In genomic region chr19:6126789-6127580, GRCm38 (mm10) we compare ENCODE assay signal across 8 mouse cellular contexts. TPM values are rescaled to one million over a fixed set of nuclear protein-coding genes. Genes with fewer than 3 reads are reported as not detected.
DNase-seq lines count a peak whose midpoint lies in the region; ATAC-seq and TF ChIP-seq lines count a peak whose summit lies in the region.

No protein-coding gene starts in this region.

- no peak for DNase-seq in heart, adult 8-10 months (ENCODE audit: low spot score)
- no peak for DNase-seq in liver, postnatal 0 days
- no peak for DNase-seq in MN1 (ENCODE audit: low spot score)
- no peak for DNase-seq in c-Kit-positive CD71-positive TER-119-positive erythroid progenitor cells, embryonic 14.5 days (ENCODE audit: low spot score)
- no peak for DNase-seq in adrenal gland, adult 18-20 months (ENCODE audit: low spot score in 2 of 2)

- 66% methylated on average over 10 of the region's 10 CpGs for WGBS in heart, embryonic 12.5 days
- 76% methylated on average over 10 of the region's 10 CpGs for WGBS in forebrain, embryonic 16.5 days
- 64% methylated on average over 10 of the region's 10 CpGs for WGBS in liver, postnatal 0 days (ENCODE audit: insufficient replicate concordance)

- no peaks in the 10 kb centered on the region for H3K79me3 ChIP-seq in C2C12 (ENCODE audit: low read depth)

- peak overlapping the region; percentile 76 for H3K9ac ChIP-seq in heart, embryonic 12.5 days
- H3K9ac ChIP-seq in forebrain, embryonic 16.5 days (replicated peaks; ENCODE audit: low read depth, low read length), result peak overlapping the region; percentile 69; the same call in 1 of the 2 replicates
- peak overlapping the region; percentile 66 for H3K9ac ChIP-seq in liver, postnatal 0 days (replicated peaks)

- peak overlapping the region; percentile 94 for H3K27ac ChIP-seq in heart, embryonic 12.5 days (ENCODE audit: poor library complexity, severe bottlenecking)
- no peak overlapping the region for H3K27ac ChIP-seq in forebrain, embryonic 16.5 days (ENCODE audit: low read length)
- H3K27ac ChIP-seq in liver, postnatal 0 days (ENCODE audit: low read depth), result peak overlapping the region; percentile 90

- peak overlapping the region; percentile 58 for H3ac ChIP-seq in C2C12 (ENCODE audit: control insufficient read depth, insufficient read length, low read depth)

- peaks cover under 1% of the 10 kb centered on the region for H3K4me1 ChIP-seq in heart, embryonic 12.5 days (replicated peaks)
- H3K4me1 ChIP-seq in forebrain, embryonic 16.5 days (replicated peaks; ENCODE audit: control insufficient read depth, insufficient read depth, low read length), result peaks cover 7% of the 10 kb centered on the region
- peaks cover 18% of the 10 kb centered on the region for H3K4me1 ChIP-seq in liver, postnatal 0 days (ENCODE audit: insufficient read depth)

- H3K4me2 ChIP-seq in heart, embryonic 12.5 days, result peak overlapping the region; percentile 73
- peak overlapping the region; percentile 56 for H3K4me2 ChIP-seq in forebrain, embryonic 16.5 days (ENCODE audit: low read length)
- H3K4me2 ChIP-seq in liver, postnatal 0 days (ENCODE audit: low read depth, low read length), result peak overlapping the region; percentile 74

- ATAC-seq in heart, embryonic 12.5 days (ENCODE audit: insufficient number of reproducible peaks, low FRiP score), result no peak
- ATAC-seq in forebrain, embryonic 16.5 days, result no peak
- ATAC-seq in liver, postnatal 0 days, result no peak

- peak overlapping the region; percentile 68 for H3K4me3 ChIP-seq in heart, embryonic 12.5 days
- H3K4me3 ChIP-seq in C2C12 (ENCODE audit: insufficient read depth, poor library complexity, severe bottlenecking), result peak overlapping the region; percentile 41
- peak overlapping the region; percentile 56 for H3K4me3 ChIP-seq in forebrain, embryonic 16.5 days (replicated peaks; ENCODE audit: low read length)
- peak overlapping the region; percentile 54 for H3K4me3 ChIP-seq in liver, postnatal 0 days (ENCODE audit: low read depth, low read length)

- H3K36me3 ChIP-seq in heart, embryonic 12.5 days, result peaks cover 7% of the 10 kb centered on the region; the same call in 1 of the 2 replicates
- H3K36me3 ChIP-seq in C2C12 (ENCODE audit: control insufficient read depth, insufficient read depth), result peaks cover 8% of the 10 kb centered on the region
- H3K36me3 ChIP-seq in forebrain, embryonic 16.5 days (ENCODE audit: control insufficient read depth, insufficient read depth), result no peaks in the 10 kb centered on the region
- H3K36me3 ChIP-seq in liver, postnatal 0 days (replicated peaks; ENCODE audit: insufficient read depth, low read length), result no peaks in the 10 kb centered on the region

- no peaks in the 10 kb centered on the region for H3K9me3 ChIP-seq in heart, embryonic 12.5 days (replicated peaks)
- H3K9me3 ChIP-seq in forebrain, embryonic 16.5 days (ENCODE audit: control insufficient read depth, low read length), result no peaks in the 10 kb centered on the region
- no peaks in the 10 kb centered on the region for H3K9me3 ChIP-seq in liver, postnatal 0 days (ENCODE audit: low read length)

- no peaks in the 10 kb centered on the region for H3K27me3 ChIP-seq in heart, embryonic 12.5 days (replicated peaks)
- no peaks in the 10 kb centered on the region for H3K27me3 ChIP-seq in C2C12 (ENCODE audit: control insufficient read depth, insufficient read depth, insufficient read length)
- no peaks in the 10 kb centered on the region for H3K27me3 ChIP-seq in forebrain, embryonic 16.5 days (replicated peaks; ENCODE audit: control insufficient read depth, insufficient read depth, low read length)
- no peaks in the 10 kb centered on the region for H3K27me3 ChIP-seq in liver, postnatal 0 days (ENCODE audit: insufficient read depth, low read length)

- no peaks in the 10 kb centered on the region for H3K79me2 ChIP-seq in C2C12 (ENCODE audit: control insufficient read depth, insufficient read depth)

- no peak for TF ChIP-seq EP300 in liver, postnatal 0 days (IDR thresholded peaks at IDR 0.05; ENCODE audit: low read depth)

- no peak for TF ChIP-seq CTCF in C2C12 (IDR thresholded peaks at IDR 0.05; ENCODE audit: control insufficient read depth, insufficient read depth, insufficient read length)
- TF ChIP-seq CTCF in liver, postnatal 0 days (IDR thresholded peaks at IDR 0.05; ENCODE audit: low read depth), result no peak

TF ChIP-seq in C2C12, 6 proteins besides CTCF, POLR2A, EP300 and RAD21:
- no peak for TF ChIP-seq MAX (IDR thresholded peaks at IDR 0.05)
- TF ChIP-seq CEBPB (IDR thresholded peaks at IDR 0.05; ENCODE audit: low read depth), result no peak
- TF ChIP-seq FOSL1 (IDR thresholded peaks at IDR 0.05; ENCODE audit: insufficient read depth, low read length, poor library complexity, severe bottlenecking), result no peak
- no peak for TF ChIP-seq MYOD1 (IDR thresholded peaks at IDR 0.05; ENCODE audit: control insufficient read depth, insufficient read length, low read depth)
- TF ChIP-seq MYOG (IDR thresholded peaks at IDR 0.05; ENCODE audit: control insufficient read depth, extremely low read depth, insufficient read length), result no peak
- TF ChIP-seq USF1 (IDR thresholded peaks at IDR 0.05; ENCODE audit: low read depth), result no peak

RNA-seq across cellular contexts. Expression of gene Snx15, which starts 1.1 kb away (rescaled TPM):
- polyA plus RNA-seq in heart, embryonic 12.5 days (2016; fragmentation: Nextera tagmentation; extraction: Ambion mirVana), result 20.9 and 21.2 TPM in 2 replicates
- 10 to 100 TPM; 14.8 to 18.0 (median 15.6) TPM for total RNA-seq in heart, adult 8-10 months (2022)
- 22.7 TPM for polyA plus RNA-seq in C2C12 (2012; fragmentation: generic; extraction: Trizol)
- 40.3 and 50.1 TPM in 2 replicates for polyA plus RNA-seq in forebrain, embryonic 16.5 days (2015; fragmentation: Nextera tagmentation; extraction: Ambion mirVana)
- polyA plus RNA-seq in liver, postnatal 0 days (2015; fragmentation: Nextera tagmentation; extraction: Ambion mirVana), result 38.6 and 41.6 TPM in 2 replicates
- total RNA-seq in adrenal gland, adult 18-20 months (2021), result 10 to 100 TPM; 26.8 to 28.1 TPM

RNA-seq across cellular contexts. Expression of gene Sac3d1, which starts 8.5 kb away (rescaled TPM):
- 35.2 and 35.9 TPM in 2 replicates for polyA plus RNA-seq in heart, embryonic 12.5 days (2016; fragmentation: Nextera tagmentation; extraction: Ambion mirVana)
- total RNA-seq in heart, adult 8-10 months (2022), result 10 to 100 TPM in 1 of 4 experiments, 1 to 10 TPM in 3; 8.0 to 10.4 (median 9.0) TPM
- polyA plus RNA-seq in C2C12 (2012; fragmentation: generic; extraction: Trizol), result 44.7 TPM
- polyA plus RNA-seq in forebrain, embryonic 16.5 days (2015; fragmentation: Nextera tagmentation; extraction: Ambion mirVana), result 46.4 and 50.5 TPM in 2 replicates
- polyA plus RNA-seq in liver, postnatal 0 days (2015; fragmentation: Nextera tagmentation; extraction: Ambion mirVana), result 15.0 and 15.6 TPM in 2 replicates
- 10 to 100 TPM; 12.9 to 17.2 TPM for total RNA-seq in adrenal gland, adult 18-20 months (2021)

RNA-seq across cellular contexts. Expression of gene Batf2, which starts 13.8 kb away (rescaled TPM):
- 0.14 TPM in 1 of 2 replicates, not detected in the other for polyA plus RNA-seq in heart, embryonic 12.5 days (2016; fragmentation: Nextera tagmentation; extraction: Ambion mirVana)
- total RNA-seq in heart, adult 8-10 months (2022), result 1 to 10 TPM in 1 of 4 experiments, under 1 TPM in 3; 0.31 to 1.4 (median 0.43) TPM
- polyA plus RNA-seq in C2C12 (2012; fragmentation: generic; extraction: Trizol), result 0.04 TPM
- polyA plus RNA-seq in forebrain, embryonic 16.5 days (2015; fragmentation: Nextera tagmentation; extraction: Ambion mirVana), result not detected in 2 replicates
- polyA plus RNA-seq in liver, postnatal 0 days (2015; fragmentation: Nextera tagmentation; extraction: Ambion mirVana), result 0.59 and 1.1 TPM in 2 replicates
- 1 to 10 TPM; 1.6 to 3.1 TPM for total RNA-seq in adrenal gland, adult 18-20 months (2021)

RNA-seq across cellular contexts. Expression of gene Arl2, which starts 14.4 kb away (rescaled TPM):
- 71.5 and 73.9 TPM in 2 replicates for polyA plus RNA-seq in heart, embryonic 12.5 days (2016; fragmentation: Nextera tagmentation; extraction: Ambion mirVana)
- 10 to 100 TPM; 77.6 to 82.7 (median 79.4) TPM for total RNA-seq in heart, adult 8-10 months (2022)
- polyA plus RNA-seq in C2C12 (2012; fragmentation: generic; extraction: Trizol), result 78.3 TPM
- 69.9 and 92.6 TPM in 2 replicates for polyA plus RNA-seq in forebrain, embryonic 16.5 days (2015; fragmentation: Nextera tagmentation; extraction: Ambion mirVana)
- polyA plus RNA-seq in liver, postnatal 0 days (2015; fragmentation: Nextera tagmentation; extraction: Ambion mirVana), result 16.7 and 20.5 TPM in 2 replicates
- total RNA-seq in adrenal gland, adult 18-20 months (2021), result 10 to 100 TPM; 84.7 to 87.7 TPM

RNA-seq across cellular contexts. Expression of gene Naaladl1, which starts 21.4 kb away (rescaled TPM):
- 0.22 TPM in 2 replicates for polyA plus RNA-seq in heart, embryonic 12.5 days (2016; fragmentation: Nextera tagmentation; extraction: Ambion mirVana)
- not detected for total RNA-seq in heart, adult 8-10 months (2022)
- polyA plus RNA-seq in C2C12 (2012; fragmentation: generic; extraction: Trizol), result 0.16 TPM
- 0.35 and 0.58 TPM in 2 replicates for polyA plus RNA-seq in forebrain, embryonic 16.5 days (2015; fragmentation: Nextera tagmentation; extraction: Ambion mirVana)
- polyA plus RNA-seq in liver, postnatal 0 days (2015; fragmentation: Nextera tagmentation; extraction: Ambion mirVana), result 0.46 and 0.63 TPM in 2 replicates
- not detected for total RNA-seq in adrenal gland, adult 18-20 months (2021)
